Mouse (Mus musculus) stomach, embryonic 14.5 days (tissue): ENCODE results near the gene Cct2. TPM values are rescaled to one million over a fixed set of nuclear protein-coding genes. Genes with fewer than 3 reads are reported as not detected.

Experiments used
- ATAC-seq: fragments of 200-750 bp; cut with Nextera tagmentation; 2 replicates; pipeline ENCODE4 v1.8.0; 2017; ENCODE audit warnings: low read depth, moderate TSS enrichment; ENCODE audit not compliant: insufficient number of reproducible peaks, insufficient read depth, low FRiP score
- H3K27ac ChIP-seq: fragments of 300-500 bp; sonication (generic); 2 replicates; pipeline ENCODE4 v1.5.1; 2014; ENCODE audit warnings: mild to moderate bottlenecking, low read length, moderate library complexity, mixed read lengths
- H3K27me3 ChIP-seq: fragments of 300-500 bp; sonication (generic); 2 replicates; pipeline ENCODE4 v1.6.1; 2014; ENCODE audit warnings: low read length, control low read depth, mixed read lengths; ENCODE audit not compliant: control insufficient read depth, insufficient read depth
- H3K36me3 ChIP-seq: fragments of 300-500 bp; sonication (generic); 2 replicates; pipeline ENCODE4 v1.6.1; 2014; ENCODE audit warnings: mild to moderate bottlenecking, control low read depth, low read length, moderate library complexity, mixed read lengths; ENCODE audit not compliant: control insufficient read depth, insufficient read depth
- H3K4me1 ChIP-seq: fragments of 300-500 bp; sonication (generic); 2 replicates; pipeline ENCODE4 v1.6.1; 2014; ENCODE audit warnings: low read length, control low read depth, mixed read lengths; ENCODE audit not compliant: control insufficient read depth, insufficient read depth
- H3K4me2 ChIP-seq: fragments of 300-500 bp; sonication (generic); replicated peaks from 2 replicates; pipeline ENCODE4 v1.6.1; 2014; ENCODE audit warnings: low read depth, low read length, control low read depth
- H3K4me3 ChIP-seq: fragments of 300-500 bp; sonication (generic); 2 replicates; pipeline ENCODE4 v1.5.1; 2014; ENCODE audit warnings: low read depth, low read length, control low read depth
- H3K9ac ChIP-seq: fragments of 300-500 bp; sonication (generic); replicated peaks from 2 replicates; pipeline ENCODE4 v1.6.1; 2014; ENCODE audit warnings: low read depth, mild to moderate bottlenecking, control low read depth, low read length, moderate library complexity, mixed read lengths
- H3K9me3 ChIP-seq: fragments of 300-500 bp; sonication (generic); 2 replicates; pipeline ENCODE4 v1.6.1; 2016; ENCODE audit warnings: low read depth, low read length, control low read depth; ENCODE audit not compliant: control insufficient read depth
- WGBS: fragments of 180-500 bp; shearing (Covaris S2); extraction: QIAGEN DNeasy Blood & Tissue Kit; methylation state at CpG from one replicate; pipeline ENCODE4 v1.1.7; 2014; 5-methylcytosine and 5-hydroxymethylcytosine counted together
- polyA plus RNA-seq: library from polyadenylated mRNA; unstranded; fragments of >200 nt; fragmentation: Nextera tagmentation; extraction: Ambion mirVana; gene quantifications from 2 replicates; pipeline ENCODE4 v1.2.1, GENCODE M21; 2014

Gene Cct2
- polyA plus RNA-seq, 1 experiment from 2014 or later: 238 TPM

- no peaks in the 10 kb centered on the region for H3K27me3 ChIP-seq
- H3K27ac ChIP-seq: no peak overlapping the region
- no peaks in the 10 kb centered on the region for H3K9me3 ChIP-seq
- H3K36me3 ChIP-seq: no peaks in the 10 kb centered on the region
- H3K4me1 ChIP-seq: no peaks in the 10 kb centered on the region
- no peak overlapping the region for H3K9ac ChIP-seq
- no peak overlapping the region for H3K4me3 ChIP-seq
- no peak overlapping the region for H3K4me2 ChIP-seq
- WGBS: 87% methylated on average over 5 of the region's 5 CpGs
- no peak for ATAC-seq
Observed at GRCm38 (mm10) chr10:117004695-117005094, 58.9 kb downstream of the Cct2 start.

Other genes with a start within 250 kb of the Cct2 start
- gene Myrfl, start 166.9 kb downstream of the Cct2 start, polyA plus RNA-seq: 0.20 and 0.34 TPM in 2 replicates
- gene Rab3ip, start 113.0 kb downstream of the Cct2 start, polyA plus RNA-seq: 22.2 and 24.7 TPM in 2 replicates
- not detected in 2 replicates for gene Gm10271, start 91.2 kb downstream of the Cct2 start, polyA plus RNA-seq
- not detected in 2 replicates for gene Best3, start 77.5 kb downstream of the Cct2 start, polyA plus RNA-seq
- not detected in 2 replicates for gene Lrrc10, start 18.5 kb downstream of the Cct2 start, polyA plus RNA-seq
- gene Frs2, start 84.7 kb upstream of the Cct2 start, polyA plus RNA-seq: 37.4 and 40.3 TPM in 2 replicates
- 75.8 and 81.6 TPM in 2 replicates for gene Yeats4, start 160.7 kb upstream of the Cct2 start, polyA plus RNA-seq
- not detected in 2 replicates for gene 9530003J23Rik, start 174.9 kb upstream of the Cct2 start, polyA plus RNA-seq
- gene Lyz2, start 218.5 kb upstream of the Cct2 start, polyA plus RNA-seq: 65.7 and 77.6 TPM in 2 replicates
- not detected in 2 replicates for gene Lyz1, start 229.1 kb upstream of the Cct2 start, polyA plus RNA-seq